Mouse (Mus musculus): ENCODE results near the gene Ier5. TPM values are rescaled to one million over a fixed set of nuclear protein-coding genes. Genes with fewer than 3 reads are reported as not detected.

Gene Ier5
- polyA plus RNA-seq (2017; shearing (Covaris generic)) = 14.3 TPM

DNA sequence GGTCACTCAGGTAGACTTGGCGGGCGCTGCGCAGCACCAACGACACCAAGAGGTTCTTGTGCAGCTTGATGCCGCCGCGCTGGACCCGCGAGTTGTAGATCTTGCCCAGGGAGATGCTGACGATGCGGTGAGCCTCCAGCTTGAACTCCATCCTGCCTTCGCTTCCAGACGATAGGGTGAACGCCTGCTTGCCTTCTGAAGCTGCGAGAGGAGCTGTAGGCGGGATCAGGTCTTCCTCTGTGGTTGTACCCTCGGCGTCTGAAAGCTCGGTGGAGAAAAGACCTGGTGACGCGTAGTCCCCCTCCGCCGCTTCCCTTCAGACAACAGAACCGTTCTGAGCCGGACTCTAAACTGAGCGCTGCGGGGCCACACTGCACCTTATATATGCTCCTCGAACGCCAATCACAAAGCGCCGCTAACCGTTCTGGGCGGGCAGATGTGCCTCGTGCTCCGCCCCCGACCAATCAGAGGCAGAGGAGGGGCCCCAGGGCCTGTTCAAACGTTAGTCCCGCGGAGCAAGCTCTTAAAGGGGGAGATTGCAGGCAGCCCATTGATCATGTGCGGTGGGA lies at the start of gene Ier5:
TSS of gene Ier5 (minus strand) at position 357 of the 569 bp plus-strand sequence.

DNA sequence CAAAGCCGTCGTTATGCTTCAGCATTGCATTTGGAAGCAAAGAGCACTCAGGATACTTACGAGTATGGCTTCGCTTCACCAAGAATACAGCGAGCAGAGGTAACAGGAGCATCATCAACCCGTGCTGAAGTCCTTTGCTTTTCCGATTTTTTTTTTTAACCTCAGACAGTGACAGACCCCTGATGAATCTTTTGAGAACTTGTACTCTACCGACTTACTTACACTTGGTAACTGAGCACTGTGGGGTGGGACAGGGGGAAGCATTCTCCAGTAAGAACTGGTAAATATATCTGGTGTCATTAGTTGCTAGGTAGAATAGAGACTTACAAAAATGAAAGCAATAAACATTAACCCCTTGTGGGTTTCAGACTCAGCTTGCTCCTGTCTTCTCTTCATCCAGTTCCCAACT lies 47.1 kb upstream of the Ier5 start, which contains the start of gene Mr1:
TSS of gene Mr1 (minus strand) at position 243 of the 409 bp plus-strand sequence.

Other genes with a start within 250 kb of the Ier5 start
- gene Cacna1e, start 215.1 kb downstream of the Ier5 start, polyA plus RNA-seq (2017; shearing (Covaris generic)) = 0.35 TPM
- gene Mr1, start 47.2 kb upstream of the Ier5 start, polyA plus RNA-seq (2017; shearing (Covaris generic)) = 30.7 TPM
- 79.6 TPM for gene Stx6, start 59.1 kb upstream of the Ier5 start, polyA plus RNA-seq (2017; shearing (Covaris generic))
- gene BC034090, start 144.8 kb upstream of the Ier5 start, polyA plus RNA-seq (2017; shearing (Covaris generic)) = 2.1 TPM